Mouse (Mus musculus) erythroblast, embryonic 14.5 days (primary cell): Measurements from ENCODE around the gene Cyb5r3.

Experiments
- GATA1 ChIP-seq: IDR thresholded peaks from 2 replicates; pipeline ENCODE4 v1.6.1; 2012; ENCODE audit warnings: low read length, inconsistent platforms, mixed read lengths
- TAL1 ChIP-seq: IDR thresholded peaks from 3 replicates; pipeline ENCODE4 v1.6.1; 2012; ENCODE audit warnings: low read length, inconsistent platforms, mixed read lengths

- TF ChIP-seq GATA1 (no peak), TAL1 (no peak)
Observed at GRCm38 (mm10) chr15:83129530-83130231, 42.7 kb downstream of the Cyb5r3 start.
